Mouse (Mus musculus) inflammation-experienced regulatory T-cells (primary cell): ENCODE results near the gene Cst13. TPM values are rescaled to one million over a fixed set of nuclear protein-coding genes. Genes with fewer than 3 reads are reported as not detected.

Source experiments
- polyA plus RNA-seq, 2 experiments: library from polyadenylated mRNA; unstranded; fragments of 100-300 nt; shearing (Covaris generic); gene quantifications; one replicate each; pipeline ENCODE4 v1.2.1; 2017

Gene Cst13
- not detected for polyA plus RNA-seq

GRCm38 (mm10) chr2:148819909-148820308 lies at the start of gene Cst13:
Gene Cst13, plus strand, starts transcription at chr2:148820081.

GRCm38 (mm10) chr2:148771397-148771796 lies 48.5 kb upstream of the Cst13 start, which contains the start of gene Cst11:
Gene Cst11, minus strand, starts transcription at chr2:148771497.

GRCm38 (mm10) chr2:148781709-148782108 lies 38.2 kb upstream of the Cst13 start, which contains the start of gene 8030411F24Rik:
Gene 8030411F24Rik, plus strand, starts transcription at chr2:148782009.

GRCm38 (mm10) chr2:148789142-148789541 lies 30.7 kb upstream of the Cst13 start, which contains the start of gene Cst12:
Gene Cst12, plus strand, starts transcription at chr2:148789361.

GRCm38 (mm10) chr2:148798485-148798884 lies 21.4 kb upstream of the Cst13 start, which contains the start of gene Cst8:
Gene Cst8, plus strand, starts transcription at chr2:148798785.

GRCm38 (mm10) chr2:148834912-148835311 lies 15.0 kb downstream of the Cst13 start, which contains the start of gene Cst9:
Gene Cst9, plus strand, starts transcription at chr2:148835147.

GRCm38 (mm10) chr2:148864966-148865365 lies 45.1 kb downstream of the Cst13 start, which contains the start of gene 9230104L09Rik:
Gene 9230104L09Rik, minus strand, starts transcription at chr2:148865038.

GRCm38 (mm10) chr2:148875335-148875811 lies 55.5 kb downstream of the Cst13 start, which contains the start of gene Cst3:
Gene Cst3, minus strand, starts transcription at chr2:148875692.

Other genes starting within 250 kb of the Cst13 start
- 10 to 100 TPM; 57.3 to 68.5 TPM for gene Nxt1, start 147.5 kb upstream of the Cst13 start, polyA plus RNA-seq
- gene Gzf1, start 139.1 kb upstream of the Cst13 start, polyA plus RNA-seq, result 10 to 100 TPM; 13.1 to 13.5 TPM
- gene Napb, start 87.6 kb upstream of the Cst13 start, polyA plus RNA-seq, result 1 to 10 TPM; 1.4 to 4.3 TPM
- gene Cstl1, start 69.7 kb upstream of the Cst13 start, polyA plus RNA-seq, result not detected
- gene Cst11, start 48.6 kb upstream of the Cst13 start, polyA plus RNA-seq, result under 1 TPM in 1 of 2 experiments, not detected in 1; 0.27 TPM
- gene 8030411F24Rik, start 38.1 kb upstream of the Cst13 start, polyA plus RNA-seq, result not detected
- under 1 TPM in 1 of 2 experiments, not detected in 1; 0.34 TPM for gene Cst12, start 30.7 kb upstream of the Cst13 start, polyA plus RNA-seq
- gene Cst8, start 21.3 kb upstream of the Cst13 start, polyA plus RNA-seq, result under 1 TPM in 1 of 2 experiments, not detected in 1; 0.62 TPM
- not detected for gene Cst9, start 15.1 kb downstream of the Cst13 start, polyA plus RNA-seq
- not detected for gene 9230104L09Rik, start 45.0 kb downstream of the Cst13 start, polyA plus RNA-seq
- gene Cst3, start 55.6 kb downstream of the Cst13 start, polyA plus RNA-seq, result 100 to 1,000 TPM; 125 to 150 TPM
- gene Gm1330, start 183.2 kb downstream of the Cst13 start, polyA plus RNA-seq, result not detected
- gene Gm10750, start 197.2 kb downstream of the Cst13 start, polyA plus RNA-seq, result not detected